Mouse (Mus musculus) cerebellum, adult 2 months (tissue): Measurements from ENCODE around the gene Tti1. TPM values are rescaled to one million over a fixed set of nuclear protein-coding genes. Genes with fewer than 3 reads are reported as not detected.
A peak's percentile ranks its signal among the peaks of the same experiment; 100 is the strongest.

Source experiments
- DNase-seq, 2 experiments: peaks; one replicate each; pipeline ENCODE4 v3.0.0; 2021
- H3K27ac ChIP-seq: fragments of 200-500 bp; 2 replicates; pipeline ENCODE4 v1.5.1; 2012; ENCODE audit warnings: low read length, control low read depth, inconsistent platforms; ENCODE audit not compliant: insufficient read depth
- H3K27me3 ChIP-seq: fragments of 200-500 bp; 2 replicates; pipeline ENCODE4 v1.6.1; 2012; ENCODE audit warnings: inconsistent platforms, mild to moderate bottlenecking, low read length, moderate library complexity; ENCODE audit not compliant: control insufficient read depth, insufficient read depth
- H3K4me1 ChIP-seq: fragments of 200-500 bp; 2 replicates; pipeline ENCODE4 v1.6.1; 2011; ENCODE audit warnings: low read length; ENCODE audit not compliant: control insufficient read depth, insufficient read depth
- H3K4me3 ChIP-seq: fragments of 200-500 bp; replicated peaks from 2 replicates; pipeline ENCODE3; 2011; ENCODE audit warnings: mild to moderate bottlenecking, low read depth, low read length, control low read depth; ENCODE audit not compliant: insufficient read depth
- CTCF ChIP-seq: fragments of 200-500 bp; IDR thresholded peaks from 2 replicates; pipeline ENCODE4 v1.5.1; 2011; ENCODE audit warnings: low read depth, mild to moderate bottlenecking, control low read depth, low read length, moderate library complexity, borderline replicate concordance; ENCODE audit not compliant: insufficient read depth
- POLR2A ChIP-seq: fragments of 200-500 bp; IDR thresholded peaks from 2 replicates; pipeline ENCODE4 v1.6.1; 2011; ENCODE audit warnings: low read length, control low read depth, borderline replicate concordance; ENCODE audit not compliant: insufficient read depth
- WGBS: fragments of 180-500 bp; shearing (Covaris S2); methylation state at CpG from one replicate; pipeline ENCODE4 v1.1.7; 2018; 5-methylcytosine and 5-hydroxymethylcytosine counted together
- polyA plus RNA-seq: library from polyadenylated mRNA; depleted of rRNA; stranded (reverse); fragments of >200 nt; gene quantifications from 2 replicates; pipeline ENCODE4 v1.2.3, GENCODE M21; 2012

Gene Tti1
- polyA plus RNA-seq, 1 experiment = 19.9 TPM

- 97% methylated on average over 4 of the region's 4 CpGs for WGBS
- no peak overlapping the region for H3K27ac ChIP-seq
- TF ChIP-seq CTCF (no peak), POLR2A (no peak)
Measured at GRCm38 (mm10) chr2:158005641-158006040, 22.6 kb downstream of the Tti1 start.

GRCm38 (mm10) chr2:158004620-158005019, 23.6 kb downstream of the Tti1 start:
- DNase-seq = no peak
- TF ChIP-seq CTCF (no peak), POLR2A (no peak)
- H3K4me3 ChIP-seq = no peak overlapping the region
- no peaks in the 10 kb centered on the region for H3K27me3 ChIP-seq
- 93% methylated on average over 6 of the region's 6 CpGs for WGBS
- H3K4me1 ChIP-seq = no peaks in the 10 kb centered on the region
- H3K27ac ChIP-seq = no peak overlapping the region

More at GRCm38 (mm10) chr2:158005641-158006040, 22.6 kb downstream of the Tti1 start:
- no peak overlapping the region for H3K4me3 ChIP-seq
- H3K27me3 ChIP-seq = no peaks in the 10 kb centered on the region
- no peak for DNase-seq
- H3K4me1 ChIP-seq = no peaks in the 10 kb centered on the region

DNA sequence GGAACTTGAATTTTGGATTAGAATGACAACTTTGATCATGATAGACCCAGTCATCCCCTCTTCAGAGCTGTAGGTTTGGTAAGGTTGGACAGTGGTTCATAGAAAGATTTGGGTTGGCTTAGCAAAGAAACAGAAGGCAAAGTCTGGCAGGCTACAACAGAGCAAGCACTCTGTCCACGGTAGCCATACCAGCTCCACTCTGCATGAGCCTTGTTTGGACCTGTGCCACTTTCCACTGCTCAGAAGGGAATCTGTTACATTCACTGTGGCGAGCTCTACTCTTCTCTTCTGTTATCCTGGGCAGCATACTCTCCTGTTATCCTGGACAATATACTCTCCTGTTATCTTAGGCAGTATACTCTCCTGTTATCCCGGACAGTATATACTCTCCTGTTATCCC, 29.4 kb downstream of the Tti1 start:
- H3K27ac ChIP-seq = no peak overlapping the region
- 28% methylated on average over 3 of the region's 3 CpGs for WGBS
- TF ChIP-seq CTCF (no peak), POLR2A (no peak)

GRCm38 (mm10) chr2:157992501-157992900, 35.7 kb downstream of the Tti1 start:
- no peak overlapping the region for H3K27ac ChIP-seq
- WGBS = 81% methylated on average over 4 of the region's 4 CpGs
- TF ChIP-seq POLR2A (no peak), CTCF (no peak)
- H3K27me3 ChIP-seq = no peaks in the 10 kb centered on the region
- peak in 1 of 2 experiments; percentile 18 for DNase-seq
- H3K4me3 ChIP-seq = no peak overlapping the region
- H3K4me1 ChIP-seq = peaks cover 4% of the 10 kb centered on the region; the same call in 1 of the 2 replicates

More for the DNA sequence above, 29.4 kb downstream of the Tti1 start:
- H3K27me3 ChIP-seq = no peaks in the 10 kb centered on the region
- no peak overlapping the region for H3K4me3 ChIP-seq
- H3K4me1 ChIP-seq = no peaks in the 10 kb centered on the region
- DNase-seq = peak; percentile 69 to 86

GRCm38 (mm10) chr2:157991026-157991425, 37.2 kb downstream of the Tti1 start:
- TF ChIP-seq POLR2A = no peak
- TF ChIP-seq CTCF = no peak
- H3K27ac ChIP-seq = no peak overlapping the region
- no peak for DNase-seq
- 68% methylated on average over 6 of the region's 6 CpGs for WGBS
- H3K27me3 ChIP-seq = no peaks in the 10 kb centered on the region
- H3K4me1 ChIP-seq = peaks cover 4% of the 10 kb centered on the region; the same call in 1 of the 2 replicates
- H3K4me3 ChIP-seq = no peak overlapping the region

DNA sequence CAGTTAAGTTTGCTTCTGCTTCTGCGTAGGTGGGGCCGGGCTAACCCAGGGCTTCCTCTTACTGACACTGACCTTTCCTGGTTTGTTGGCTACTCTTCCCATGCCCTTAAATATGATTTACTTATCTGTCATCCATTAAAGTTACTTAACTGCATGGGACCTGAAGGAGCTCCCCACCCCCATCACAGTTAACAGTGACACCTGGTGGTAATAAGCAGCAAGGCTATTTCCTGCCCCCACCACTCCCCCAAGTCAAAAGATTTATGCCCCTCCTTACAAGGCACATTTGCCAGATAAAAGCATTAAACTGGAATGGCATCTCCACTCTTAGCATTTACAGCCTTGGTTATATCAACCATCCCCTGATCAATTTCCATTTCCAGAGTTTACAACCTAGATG, 38.3 kb downstream of the Tti1 start:
- H3K27me3 ChIP-seq = no peaks in the 10 kb centered on the region
- TF ChIP-seq POLR2A (no peak), CTCF (peak; percentile 48; the same call in 1 of the 2 replicates)
- no peak overlapping the region for H3K4me3 ChIP-seq
- WGBS = 96% methylated on average over 2 of the region's 2 CpGs
- peaks cover 13% of the 10 kb centered on the region for H3K4me1 ChIP-seq
- H3K27ac ChIP-seq = no peak overlapping the region
- no peak for DNase-seq

DNA sequence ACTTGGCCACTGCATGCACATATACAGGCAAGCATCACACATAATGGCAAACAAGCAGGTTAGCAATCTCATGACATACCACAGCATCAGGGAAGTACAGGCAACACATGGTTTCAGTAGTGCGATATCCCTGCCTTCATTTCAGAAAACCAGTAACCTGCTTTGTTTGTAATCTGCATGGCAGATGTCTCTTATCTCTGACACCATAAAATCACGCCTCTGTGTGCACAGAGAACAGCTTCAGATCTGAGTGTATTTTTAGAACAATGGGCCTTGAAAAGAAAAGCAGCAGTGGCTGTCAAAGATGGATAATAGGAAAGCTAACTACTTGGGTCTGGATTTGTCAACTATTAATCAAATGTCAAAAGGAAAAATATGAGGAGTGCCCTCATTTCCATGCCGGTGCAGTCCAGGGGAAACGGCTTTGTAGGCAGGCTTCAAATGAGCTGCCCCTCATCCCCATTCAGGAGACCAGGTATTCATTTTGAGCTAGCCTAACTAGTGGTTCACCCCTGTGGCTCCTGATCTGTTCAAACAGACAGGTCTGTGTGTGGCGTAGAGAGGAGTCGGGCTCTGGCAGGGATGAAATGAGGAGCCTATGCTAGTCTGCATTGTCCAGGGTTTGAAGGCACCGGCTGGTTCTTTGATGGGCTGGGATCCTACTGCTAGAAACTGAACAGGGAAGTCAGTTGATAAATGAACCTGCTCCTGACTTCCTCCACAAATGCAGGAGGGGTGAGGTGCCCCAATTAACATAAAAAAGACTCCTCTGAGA, 39.6 kb downstream of the Tti1 start:
- TF ChIP-seq POLR2A (no peak), CTCF (no peak)
- WGBS = 85% methylated on average over 7 of the region's 7 CpGs
- Histone ChIP-seq H3K4me1 (peaks cover 13% of the 10 kb centered on the region), H3K27me3 (no peaks in the 10 kb centered on the region), H3K4me3 (no peak overlapping the region), H3K27ac (no peak overlapping the region)
- DNase-seq = no peak

GRCm38 (mm10) chr2:157986235-157986634, 42.0 kb downstream of the Tti1 start:
- no peak for TF ChIP-seq POLR2A
- no peak for TF ChIP-seq CTCF
- peaks cover 9% of the 10 kb centered on the region for H3K4me1 ChIP-seq
- no peak overlapping the region for H3K4me3 ChIP-seq
- 95% methylated on average over 6 of the region's 6 CpGs for WGBS
- no peak for DNase-seq
- H3K27ac ChIP-seq = no peak overlapping the region
- H3K27me3 ChIP-seq = no peaks in the 10 kb centered on the region
